Comparison of ENCODE assay signal across 14 mouse cellular contexts in the genomic region with DNA sequence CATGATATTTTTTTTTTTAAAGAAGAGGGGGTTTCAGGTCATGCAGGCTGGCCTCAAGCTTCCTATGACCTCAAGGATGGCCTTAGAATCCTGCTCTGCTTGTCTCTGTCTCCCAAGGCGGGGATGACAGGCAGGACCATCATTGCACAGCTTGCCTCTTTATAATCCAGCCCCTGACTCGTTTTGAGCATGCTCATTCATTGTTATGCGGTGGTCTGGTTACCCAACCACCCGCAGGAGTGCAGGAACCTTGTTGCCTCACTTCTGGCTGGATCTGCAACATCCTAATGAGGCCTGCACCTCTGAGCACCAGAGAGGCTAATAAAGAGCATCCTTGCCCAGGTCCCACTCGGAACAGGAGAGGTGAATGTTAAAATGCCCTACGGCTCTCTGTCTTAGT.
DNase-seq lines count a peak whose midpoint lies in the region; ATAC-seq and TF ChIP-seq lines count a peak whose summit lies in the region.
"Had no signal": no experiment of that assay in that cellular context is flagged by ENCODE, and none has a peak within 500 bp of the region (broad histone marks: within the 10 kb centered on the region; RNA-seq: fewer than 3 reads in every experiment).

No protein-coding gene starts in this region.

- ATAC-seq in neural tube, embryonic 13.5 days (ENCODE audit: low read depth): no peak
- ATAC-seq in forebrain, embryonic 15.5 days (replicated peaks): no peak
- ATAC-seq in lung, postnatal 0 days: no peak

- no peak for DNase-seq in neural tube, embryonic 10.5 days (ENCODE audit: extremely low spot score, low spot score)
- DNase-seq in midbrain, embryonic 10.5 days (ENCODE audit: low spot score): no peak
- no peak for DNase-seq in adrenal gland, postnatal 36 days
- no peak for DNase-seq in left cerebral cortex, adult 9 months (ENCODE audit: low spot score in 2 of 2)
- DNase-seq in heart, adult 18-20 months: no peak
- no peak for DNase-seq in lung, postnatal 0 days (ENCODE audit: low spot score)
- DNase-seq: cerebellum, postnatal 36 days; gastrocnemius, postnatal 25 days; kidney, postnatal 14 days; liver had no signal

- H3K27ac ChIP-seq in neural tube, embryonic 13.5 days (replicated peaks): peak overlapping the region; percentile 67
- H3K27ac ChIP-seq in forebrain, embryonic 15.5 days (replicated peaks): peak overlapping the region; percentile 66
- peak overlapping the region; percentile 70 for H3K27ac ChIP-seq in midbrain, embryonic 10.5 days (replicated peaks)
- no peak overlapping the region for H3K27ac ChIP-seq in lung, postnatal 0 days (ENCODE audit: low read length)

- H3K4me1 ChIP-seq in neural tube, embryonic 13.5 days (replicated peaks): peaks cover 81% of the 10 kb centered on the region
- H3K4me1 ChIP-seq in forebrain, embryonic 15.5 days: peaks cover 69% of the 10 kb centered on the region
- H3K4me1 ChIP-seq in midbrain, embryonic 10.5 days: peaks cover 82% of the 10 kb centered on the region
- H3K4me1 ChIP-seq in lung, postnatal 0 days (ENCODE audit: insufficient read depth, low read depth, low read length): peaks cover 46% of the 10 kb centered on the region

- H3K27me3 ChIP-seq in neural tube, embryonic 13.5 days: no peaks in the 10 kb centered on the region
- no peaks in the 10 kb centered on the region for H3K27me3 ChIP-seq in forebrain, embryonic 15.5 days
- peaks cover 30% of the 10 kb centered on the region for H3K27me3 ChIP-seq in midbrain, embryonic 10.5 days (ENCODE audit: low read depth, poor library complexity, severe bottlenecking)
- H3K27me3 ChIP-seq in lung, postnatal 0 days (replicated peaks; ENCODE audit: insufficient read depth, low read length): no peaks in the 10 kb centered on the region
- H3K27me3 ChIP-seq: heart, embryonic 15.5 days had no signal

- H3K9ac ChIP-seq in neural tube, embryonic 13.5 days: no peak overlapping the region
- no peak overlapping the region for H3K9ac ChIP-seq in forebrain, embryonic 15.5 days (replicated peaks)
- H3K9ac ChIP-seq in lung, postnatal 0 days (replicated peaks; ENCODE audit: low read depth): no peak overlapping the region
- H3K9ac ChIP-seq: heart, embryonic 15.5 days had no signal

- H3K36me3 ChIP-seq in neural tube, embryonic 13.5 days: no peaks in the 10 kb centered on the region
- H3K36me3 ChIP-seq in forebrain, embryonic 15.5 days: no peaks in the 10 kb centered on the region
- no peaks in the 10 kb centered on the region for H3K36me3 ChIP-seq in midbrain, embryonic 10.5 days
- H3K36me3 ChIP-seq in lung, postnatal 0 days (ENCODE audit: insufficient read depth, low read length): no peaks in the 10 kb centered on the region
- H3K36me3 ChIP-seq: heart, embryonic 15.5 days had no signal

- WGBS in neural tube, embryonic 13.5 days: 52% methylated on average over 6 of the region's 6 CpGs
- 46% methylated on average over 6 of the region's 6 CpGs for WGBS in forebrain, embryonic 15.5 days
- WGBS in midbrain, embryonic 10.5 days: 58% methylated on average over 6 of the region's 6 CpGs
- 83% methylated on average over 6 of the region's 6 CpGs for WGBS in lung, postnatal 0 days

- H3K4me2 ChIP-seq in neural tube, embryonic 13.5 days: no peak overlapping the region
- H3K4me2 ChIP-seq in forebrain, embryonic 15.5 days (replicated peaks): no peak overlapping the region
- H3K4me2 ChIP-seq in lung, postnatal 0 days (replicated peaks; ENCODE audit: low read depth, low read length): no peak overlapping the region
- H3K4me2 ChIP-seq: heart, embryonic 15.5 days had no signal

- no peak for TF ChIP-seq EP300 in lung, postnatal 0 days (IDR thresholded peaks at IDR 0.05)

- H3K4me3 ChIP-seq in neural tube, embryonic 13.5 days: no peak overlapping the region
- no peak overlapping the region for H3K4me3 ChIP-seq in forebrain, embryonic 15.5 days
- no peak overlapping the region for H3K4me3 ChIP-seq in midbrain, embryonic 10.5 days
- H3K4me3 ChIP-seq in lung, postnatal 0 days (ENCODE audit: low read depth, low read length): no peak overlapping the region
- H3K4me3 ChIP-seq: erythroblast, embryonic 14.5 days; heart, embryonic 15.5 days had no signal

- TF ChIP-seq CTCF in lung, postnatal 0 days (IDR thresholded peaks at IDR 0.05): no peak

- H3K9me3 ChIP-seq in neural tube, embryonic 13.5 days: no peaks in the 10 kb centered on the region
- H3K9me3 ChIP-seq in forebrain, embryonic 15.5 days: no peaks in the 10 kb centered on the region
- H3K9me3 ChIP-seq in midbrain, embryonic 10.5 days (replicated peaks): no peaks in the 10 kb centered on the region
- no peaks in the 10 kb centered on the region for H3K9me3 ChIP-seq in lung, postnatal 0 days (ENCODE audit: low read length)
- H3K9me3 ChIP-seq: heart, embryonic 15.5 days had no signal
